Mouse (Mus musculus): ENCODE data around the gene Ankrd27. TPM values are rescaled to one million over a fixed set of nuclear protein-coding genes. Genes with fewer than 3 reads are reported as not detected.

Gene Ankrd27
- polyA plus RNA-seq, 2 experiments = 47.6 to 50.8 TPM

DNA sequence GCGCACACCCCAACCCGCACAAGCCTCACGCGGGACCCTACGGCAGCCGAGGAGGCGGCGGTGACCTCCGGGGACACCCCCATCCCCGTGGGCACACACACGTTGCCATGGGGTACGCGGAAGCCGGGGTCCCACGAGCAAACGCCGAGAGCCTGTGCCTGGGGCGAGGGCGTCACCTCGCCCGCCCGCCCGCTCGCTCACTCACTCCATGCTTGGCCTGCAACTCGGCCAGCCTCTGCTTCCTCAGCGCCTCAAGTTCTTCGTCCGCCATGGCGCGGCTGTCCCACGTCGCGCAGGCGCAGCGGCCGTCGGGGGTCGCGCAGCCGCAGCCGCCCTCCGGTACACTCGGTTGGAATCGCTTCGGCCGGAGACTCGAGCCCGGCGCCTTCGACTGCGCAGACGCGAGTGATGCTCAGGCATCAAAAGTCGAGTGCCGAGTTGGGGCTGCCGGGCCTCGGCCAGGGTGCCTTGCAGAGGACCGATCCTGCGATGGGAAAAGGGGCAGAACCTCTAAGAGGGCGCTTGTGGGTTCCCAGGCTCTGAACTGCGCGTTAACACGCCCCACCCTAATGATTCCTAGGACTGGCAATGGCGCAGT, 61.2 kb downstream of the Ankrd27 start, which contains the start of gene Pdcd5:
Gene Pdcd5, minus strand, starts transcription at position 421 of the 598 bp plus-strand sequence.
- no peaks in the 10 kb centered on the region for H3K9me3 ChIP-seq (ENCODE audit: control insufficient read depth, low read length)
- peak; percentile 95 for DNase-seq (ENCODE audit: low spot score)
- H3K36me3 ChIP-seq (ENCODE audit: control insufficient read depth, insufficient read depth, low read length) = peaks cover 36% of the 10 kb centered on the region
- WGBS = 1% methylated on average over 44 of the region's 64 CpGs
- H3K4me3 ChIP-seq (replicated peaks; ENCODE audit: low read length) = peak within 1 kb of the TSS; percentile 93
- H3K4me1 ChIP-seq (ENCODE audit: control insufficient read depth, insufficient read depth, low read length) = no peaks in the 10 kb centered on the region; the same call in 1 of the 2 replicates
- peak within 1 kb of the TSS; percentile 62 for H3K4me2 ChIP-seq (replicated peaks; ENCODE audit: low read depth, low read length, severe bottlenecking)
- peak; percentile 59; the same call in 1 of the 2 replicates for TF ChIP-seq POLR2A (IDR thresholded peaks at IDR 0.05; ENCODE audit: borderline replicate concordance, extremely low read depth, insufficient read depth, insufficient read length)
- H3K27ac ChIP-seq (replicated peaks; ENCODE audit: low read depth, low read length) = peak within 1 kb of the TSS; percentile 72
- H3K27me3 ChIP-seq (ENCODE audit: control insufficient read depth, insufficient read depth, low read length) = no peaks in the 10 kb centered on the region
- ATAC-seq (ENCODE audit: low FRiP score, low read depth) = peak; percentile 89
- H3K9ac ChIP-seq (ENCODE audit: low read depth, low read length, severe bottlenecking) = peak within 1 kb of the TSS; percentile 95

DNA sequence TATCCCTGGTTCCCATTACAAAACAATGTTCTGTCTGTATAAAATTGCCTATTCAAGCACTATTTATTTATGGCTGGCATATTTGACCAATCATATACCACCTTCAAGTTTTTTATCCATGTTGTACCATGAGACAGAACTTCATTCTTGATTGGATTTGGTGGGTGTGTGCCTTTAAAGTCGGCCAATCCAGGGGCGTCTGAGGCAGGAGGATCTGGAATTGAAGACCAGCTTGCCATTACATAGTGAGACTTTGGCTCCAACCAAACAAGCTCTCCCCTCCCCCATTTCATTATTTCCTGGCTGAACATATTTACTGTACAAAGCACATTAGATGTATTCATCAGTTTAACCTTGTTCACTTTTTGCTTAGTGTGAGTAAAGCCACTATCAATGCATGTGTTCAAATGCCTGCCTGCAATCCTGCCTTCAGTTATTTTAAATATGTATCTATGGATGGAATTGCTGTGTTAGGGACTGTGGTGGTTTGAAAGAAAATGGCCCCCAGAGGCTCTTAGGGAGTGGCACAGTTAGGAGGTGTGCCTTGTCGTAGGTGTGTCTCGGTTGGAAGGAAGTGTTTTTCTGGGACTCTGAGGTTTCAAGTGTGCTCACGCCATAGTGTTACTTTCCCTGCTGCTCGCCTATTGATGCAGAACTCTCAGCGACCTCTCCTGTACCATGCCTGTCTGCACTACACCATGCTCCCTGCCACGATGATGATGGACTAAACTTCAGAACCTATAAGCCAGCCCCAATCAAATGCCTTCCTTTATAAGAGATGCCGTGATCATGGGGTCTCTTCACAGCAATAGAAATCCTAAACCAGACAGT, 62.4 kb downstream of the Ankrd27 start:
- no peaks in the 10 kb centered on the region for H3K27me3 ChIP-seq (ENCODE audit: control insufficient read depth, insufficient read depth, low read length)
- H3K36me3 ChIP-seq (ENCODE audit: control insufficient read depth, insufficient read depth, low read length) = peaks cover 24% of the 10 kb centered on the region
- ATAC-seq (ENCODE audit: low FRiP score, low read depth) (no peak), DNase-seq (ENCODE audit: low spot score) (no peak)
- no peaks in the 10 kb centered on the region; the same call in 1 of the 2 replicates for H3K4me1 ChIP-seq (ENCODE audit: control insufficient read depth, insufficient read depth, low read length)
- 64% methylated on average over 9 of the region's 9 CpGs for WGBS
- no peak for TF ChIP-seq POLR2A (IDR thresholded peaks at IDR 0.05; ENCODE audit: borderline replicate concordance, extremely low read depth, insufficient read depth, insufficient read length)
- no peak overlapping the region for H3K27ac ChIP-seq (replicated peaks; ENCODE audit: low read depth, low read length)
- H3K4me3 ChIP-seq (replicated peaks; ENCODE audit: low read length) = no peak overlapping the region
- H3K4me2 ChIP-seq (replicated peaks; ENCODE audit: low read depth, low read length, severe bottlenecking) = no peak overlapping the region
- H3K9ac ChIP-seq (ENCODE audit: low read depth, low read length, severe bottlenecking) = no peak overlapping the region
- H3K9me3 ChIP-seq (ENCODE audit: control insufficient read depth, low read length) = no peaks in the 10 kb centered on the region

DNA sequence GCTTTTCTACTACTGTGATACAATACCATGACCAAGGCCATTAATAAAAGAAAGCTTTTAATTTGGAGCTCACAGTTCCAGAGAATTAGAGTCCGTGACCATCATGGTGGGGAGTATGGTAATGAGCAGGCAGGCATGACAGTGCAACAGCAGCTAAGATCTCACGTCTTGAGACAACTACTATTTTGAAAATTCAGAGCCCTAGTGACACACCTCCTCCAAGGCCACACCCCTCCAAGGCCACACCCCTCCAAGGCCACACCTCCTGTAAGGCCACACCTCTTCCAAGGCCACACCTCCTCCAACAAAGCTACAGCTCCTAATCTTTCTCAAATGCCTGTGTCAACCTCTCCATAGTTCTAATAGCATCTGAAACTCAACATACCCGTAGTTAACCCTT, 63.0 kb downstream of the Ankrd27 start:
- peaks cover 18% of the 10 kb centered on the region for H3K36me3 ChIP-seq (ENCODE audit: control insufficient read depth, insufficient read depth, low read length)
- H3K4me1 ChIP-seq (ENCODE audit: control insufficient read depth, insufficient read depth, low read length) = no peaks in the 10 kb centered on the region; the same call in 1 of the 2 replicates
- no peak overlapping the region for H3K4me3 ChIP-seq (replicated peaks; ENCODE audit: low read length)
- no peak overlapping the region for H3K27ac ChIP-seq (replicated peaks; ENCODE audit: low read depth, low read length)
- 44% methylated on average over 3 of the region's 3 CpGs for WGBS
- TF ChIP-seq POLR2A (IDR thresholded peaks at IDR 0.05; ENCODE audit: borderline replicate concordance, extremely low read depth, insufficient read depth, insufficient read length) = no peak
- no peaks in the 10 kb centered on the region for H3K27me3 ChIP-seq (ENCODE audit: control insufficient read depth, insufficient read depth, low read length)
- H3K9me3 ChIP-seq (ENCODE audit: control insufficient read depth, low read length) = no peaks in the 10 kb centered on the region
- H3K4me2 ChIP-seq (replicated peaks; ENCODE audit: low read depth, low read length, severe bottlenecking) = no peak overlapping the region
- DNase-seq (ENCODE audit: low spot score) = no peak
- H3K9ac ChIP-seq (ENCODE audit: low read depth, low read length, severe bottlenecking) = no peak overlapping the region
- ATAC-seq (ENCODE audit: low FRiP score, low read depth) = no peak

DNA sequence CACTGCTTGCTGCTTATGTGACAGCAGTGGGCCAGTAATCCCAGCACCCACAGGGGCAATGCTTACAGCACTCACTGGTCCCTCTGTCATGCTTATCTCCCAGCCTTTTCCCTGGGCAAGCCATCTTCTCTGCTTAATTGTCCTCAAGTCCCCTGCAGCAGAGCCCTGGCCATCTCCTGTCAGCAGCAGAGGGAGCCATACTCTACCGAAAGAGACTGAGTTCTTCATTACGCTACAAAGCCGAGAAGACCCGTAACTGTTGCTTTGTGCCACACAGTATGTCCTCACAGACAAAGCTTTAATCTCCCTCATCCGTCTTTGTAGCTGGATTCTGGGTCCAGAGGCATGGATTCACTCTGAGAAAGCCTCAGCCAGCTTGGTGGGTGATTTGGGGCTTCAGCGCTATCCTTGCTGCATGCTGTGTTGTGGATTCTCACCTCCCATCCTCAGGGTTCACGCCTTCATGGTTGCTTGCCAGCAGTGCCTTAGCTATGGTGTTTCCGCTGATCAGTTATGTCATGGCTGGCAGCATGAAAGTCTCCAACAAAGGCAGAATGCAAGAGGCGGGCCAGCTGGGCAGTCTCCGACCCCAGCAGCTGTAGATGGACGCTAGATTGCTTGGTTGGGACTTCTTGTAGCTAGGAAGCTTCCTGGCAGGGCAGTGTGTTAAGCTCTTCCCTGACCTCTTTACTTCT, 64.8 kb downstream of the Ankrd27 start:
- H3K27ac ChIP-seq (replicated peaks; ENCODE audit: low read depth, low read length) = no peak overlapping the region
- no peak overlapping the region for H3K4me3 ChIP-seq (replicated peaks; ENCODE audit: low read length)
- ATAC-seq (ENCODE audit: low FRiP score, low read depth) (no peak), DNase-seq (ENCODE audit: low spot score) (no peak)
- 81% methylated on average over 11 of the region's 11 CpGs for WGBS
- H3K4me1 ChIP-seq (ENCODE audit: control insufficient read depth, insufficient read depth, low read length) = no peaks in the 10 kb centered on the region; the same call in 1 of the 2 replicates
- no peak for TF ChIP-seq POLR2A (IDR thresholded peaks at IDR 0.05; ENCODE audit: borderline replicate concordance, extremely low read depth, insufficient read depth, insufficient read length)
- peaks cover under 1% of the 10 kb centered on the region; the same call in 1 of the 2 replicates for H3K36me3 ChIP-seq (ENCODE audit: control insufficient read depth, insufficient read depth, low read length)
- H3K4me2 ChIP-seq (replicated peaks; ENCODE audit: low read depth, low read length, severe bottlenecking) = no peak overlapping the region
- no peaks in the 10 kb centered on the region for H3K9me3 ChIP-seq (ENCODE audit: control insufficient read depth, low read length)
- no peak overlapping the region for H3K9ac ChIP-seq (ENCODE audit: low read depth, low read length, severe bottlenecking)
- no peaks in the 10 kb centered on the region for H3K27me3 ChIP-seq (ENCODE audit: control insufficient read depth, insufficient read depth, low read length)

Measured in limb, embryonic 14.5 days (tissue).